Mouse (Mus musculus): Measurements from ENCODE around the gene Tacr2. TPM values are rescaled to one million over a fixed set of nuclear protein-coding genes. Genes with fewer than 3 reads are reported as not detected.

Gene Tacr2
- total and polyA plus RNA-seq, 3 experiments: 0.06 TPM; not detected in 2

DNA sequence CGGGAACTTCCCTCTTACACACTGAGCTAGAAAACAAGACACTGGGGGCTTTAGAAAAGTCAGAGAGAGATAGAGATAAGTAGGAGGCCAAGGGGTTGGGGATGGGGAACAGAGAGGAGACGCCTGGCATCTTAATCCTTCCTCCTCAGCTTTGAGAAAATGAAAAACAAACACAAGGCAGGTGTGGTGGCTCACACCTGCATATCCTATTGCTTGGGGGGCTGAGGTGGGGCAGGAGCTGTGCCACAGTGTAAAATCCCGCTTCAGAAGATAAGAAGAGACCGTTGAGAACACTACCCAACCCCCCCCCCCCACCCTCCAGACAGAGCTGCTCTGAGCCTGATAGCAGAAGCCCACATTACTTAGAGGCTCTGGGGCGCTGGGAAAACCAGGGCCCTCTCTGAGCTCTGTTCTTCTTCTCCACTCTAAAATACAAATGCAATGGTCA lies 37.0 kb upstream of the Tacr2 start (continued):
- TF ChIP-seq HCFC1 (IDR thresholded peaks at IDR 0.05; ENCODE audit: low read depth, low read length) (0 out of 2 replicates have a peak, but pooled peaks have one; percentile 27), CTCF (IDR thresholded peaks at IDR 0.05 in 2 of 3, conservative IDR thresholded peaks at IDR 0.05 in 1 of 3; ENCODE audit: control insufficient read depth in 1 of 3, insufficient read depth in 1 of 3, low read depth in 2 of 3, low read length in 3 of 3, poor library complexity in 1 of 3, severe bottlenecking in 1 of 3) (no peak), ZC3H11A (IDR thresholded peaks at IDR 0.05; ENCODE audit: low read depth, low read length) (no peak), ZMIZ1 (IDR thresholded peaks at IDR 0.05; ENCODE audit: low read depth, low read length) (0 out of 2 replicates have a peak, but pooled peaks have one; percentile 40), MAZ (IDR thresholded peaks at IDR 0.05; ENCODE audit: low read depth, low read length) (peak; percentile 93), POLR2AphosphoS2 (IDR thresholded peaks at IDR 0.05; ENCODE audit: low read length) (0 out of 2 replicates have a peak, but pooled peaks have one; percentile 44), TCF12 (IDR thresholded peaks at IDR 0.05; ENCODE audit: low read depth, low read length) (peak; percentile 95), SMC3 (IDR thresholded peaks at IDR 0.05; ENCODE audit: low read depth, low read length) (no peak), KAT2A (conservative IDR thresholded peaks at IDR 0.05; ENCODE audit: low read depth, low read length) (no peak), CHD2 (IDR thresholded peaks at IDR 0.05; ENCODE audit: low read length) (peak; percentile 44; the same call in 1 of the 2 replicates), MYB (IDR thresholded peaks at IDR 0.05; ENCODE audit: low read depth, low read length) (peak; percentile 90), SIN3A (IDR thresholded peaks at IDR 0.05; ENCODE audit: low read length) (peak; percentile 63)

DNA sequence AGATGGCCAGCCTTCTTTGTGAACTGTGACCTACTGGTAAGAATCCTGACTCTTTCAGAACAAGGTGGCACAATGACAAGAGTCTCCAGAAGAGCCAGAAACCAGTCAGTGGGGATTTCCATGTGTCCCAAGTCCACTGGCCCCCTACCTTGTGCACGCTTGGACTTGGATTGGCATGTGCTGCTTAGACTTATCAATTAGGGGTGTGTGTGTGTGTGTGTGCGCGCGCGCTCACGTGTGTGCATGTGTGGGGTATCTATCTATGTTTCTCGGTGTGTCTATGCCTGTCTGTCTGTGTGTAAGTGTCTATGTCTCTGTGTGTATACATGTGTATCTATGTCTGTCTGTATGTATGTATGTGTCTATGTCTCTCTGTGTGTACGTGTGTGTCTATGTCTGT lies 36.6 kb upstream of the Tacr2 start:
- Histone ChIP-seq H3K4me1 (ENCODE audit: control insufficient read depth in 1 of 2, insufficient read depth in 2 of 2, low read length in 2 of 2) (peaks cover 8 to 41% of the 10 kb centered on the region in 2 experiments), H3K9me3 (replicated peaks; ENCODE audit: insufficient read depth, low read length) (no peaks in the 10 kb centered on the region), H3K9ac (ENCODE audit: control insufficient read depth, low read depth, low read length, poor library complexity, severe bottlenecking) (peak overlapping the region; percentile 83), H3K79me2 (ENCODE audit: control insufficient read depth, insufficient read depth, low read length, poor library complexity) (peaks cover 1% of the 10 kb centered on the region; the same call in 1 of the 2 replicates), H3K4me3 (ENCODE audit: control insufficient read depth in 1 of 2, insufficient read depth in 1 of 2, low read depth in 2 of 2, low read length in 2 of 2) (peak overlapping the region; percentile 62 to 63), H3K27me3 (ENCODE audit: control insufficient read depth in 1 of 2, insufficient read depth in 2 of 2, low read length in 2 of 2) (no peaks in the 10 kb centered on the region), H3K36me3 (ENCODE audit: control insufficient read depth in 1 of 2, insufficient read depth in 2 of 2, low read length in 2 of 2) (peaks cover 0 to 19% of the 10 kb centered on the region in 2 experiments; a peak in 2 of 4 replicates), H3K27ac (ENCODE audit: control insufficient read depth, low read depth, low read length) (peak overlapping the region; percentile 100)
- DNase-seq (ENCODE audit: low read depth, low spot score): peak; percentile 65
- TF ChIP-seq GATA1 (IDR thresholded peaks at IDR 0.05; ENCODE audit: low read depth, low read length): no peak
- TF ChIP-seq POLR2AphosphoS5 (IDR thresholded peaks at IDR 0.05; ENCODE audit: borderline replicate concordance, low read depth, low read length): no peak
- TF ChIP-seq ETS1 (IDR thresholded peaks at IDR 0.05; ENCODE audit: low read depth, low read length): no peak
- TF ChIP-seq RCOR1 (IDR thresholded peaks at IDR 0.05; ENCODE audit: low read depth, low read length): no peak
- TF ChIP-seq TBP (IDR thresholded peaks at IDR 0.05; ENCODE audit: low read depth, low read length): no peak
- TF ChIP-seq SIN3A (IDR thresholded peaks at IDR 0.05; ENCODE audit: low read length): no peak
- no peak for TF ChIP-seq TAL1 (IDR thresholded peaks at IDR 0.05; ENCODE audit: low read length)
- no peak for TF ChIP-seq POLR2A (IDR thresholded peaks at IDR 0.05; ENCODE audit: control insufficient read depth in 1 of 2, insufficient read depth in 1 of 2, low read depth in 1 of 2, low read length in 2 of 2, poor library complexity in 1 of 2)
- no peak for TF ChIP-seq UBTF (IDR thresholded peaks at IDR 0.05; ENCODE audit: borderline replicate concordance, insufficient read depth, low read depth, low read length)
- TF ChIP-seq ZKSCAN1 (IDR thresholded peaks at IDR 0.05; ENCODE audit: low read depth, low read length): no peak
- no peak for TF ChIP-seq MYC (IDR thresholded peaks at IDR 0.05; ENCODE audit: low read depth, low read length)
- TF ChIP-seq BHLHE40 (IDR thresholded peaks at IDR 0.05; ENCODE audit: borderline replicate concordance, low read depth, low read length): peak; percentile 80
- no peak for TF ChIP-seq RAD21 (IDR thresholded peaks at IDR 0.05; ENCODE audit: low read depth, low read length)
- no peak for TF ChIP-seq EP300 (IDR thresholded peaks at IDR 0.05; ENCODE audit: low read depth in 1 of 2, low read length in 2 of 2)
- TF ChIP-seq CTCF (IDR thresholded peaks at IDR 0.05 in 2 of 3, conservative IDR thresholded peaks at IDR 0.05 in 1 of 3; ENCODE audit: control insufficient read depth in 1 of 3, insufficient read depth in 1 of 3, low read depth in 2 of 3, low read length in 3 of 3, poor library complexity in 1 of 3, severe bottlenecking in 1 of 3): no peak
- no peak for TF ChIP-seq ZC3H11A (IDR thresholded peaks at IDR 0.05; ENCODE audit: low read depth, low read length)
- no peak for TF ChIP-seq CHD2 (IDR thresholded peaks at IDR 0.05; ENCODE audit: low read length)
- TF ChIP-seq USF1 (IDR thresholded peaks at IDR 0.05; ENCODE audit: low read depth, low read length): peak; percentile 22; the same call in 1 of the 2 replicates
- TF ChIP-seq USF2 (IDR thresholded peaks at IDR 0.05; ENCODE audit: borderline replicate concordance in 1 of 2, insufficient read depth in 1 of 2, low read depth in 1 of 2, low read length in 2 of 2): no peak
- no peak; the same call in 1 of the 2 replicates for TF ChIP-seq NELFE (IDR thresholded peaks at IDR 0.05; ENCODE audit: low read depth, low read length)
- TF ChIP-seq MXI1 (IDR thresholded peaks at IDR 0.05; ENCODE audit: low read depth, low read length): peak; percentile 55
- TF ChIP-seq MAX (IDR thresholded peaks at IDR 0.05; ENCODE audit: low read length): peak; percentile 54; the same call in 1 of the 2 replicates
- no peak for TF ChIP-seq GABPA (IDR thresholded peaks at IDR 0.05; ENCODE audit: low read depth, low read length)
- TF ChIP-seq TCF12 (IDR thresholded peaks at IDR 0.05; ENCODE audit: low read depth, low read length): no peak
- TF ChIP-seq ELF1 (IDR thresholded peaks at IDR 0.05; ENCODE audit: low read depth, low read length): 0 out of 2 replicates have a peak, but pooled peaks have one; percentile 0
- no peak for TF ChIP-seq JUND (IDR thresholded peaks at IDR 0.05; ENCODE audit: low read depth, low read length)
- TF ChIP-seq HCFC1 (IDR thresholded peaks at IDR 0.05; ENCODE audit: low read depth, low read length): no peak
- no peak for TF ChIP-seq MAZ (IDR thresholded peaks at IDR 0.05; ENCODE audit: low read depth, low read length)
- TF ChIP-seq MYB (IDR thresholded peaks at IDR 0.05; ENCODE audit: low read depth, low read length): no peak
- no peak for TF ChIP-seq SMC3 (IDR thresholded peaks at IDR 0.05; ENCODE audit: low read depth, low read length)
- no peak for TF ChIP-seq ZMIZ1 (IDR thresholded peaks at IDR 0.05; ENCODE audit: low read depth, low read length)

All from MEL (cell line).